Mouse (Mus musculus): ENCODE results near the gene Atp6v1b1. TPM values are rescaled to one million over a fixed set of nuclear protein-coding genes. Genes with fewer than 3 reads are reported as not detected.

The Atp6v1b1 gene
- total RNA-seq (2018; cell fraction: chromatin; rRNA removed), result not detected
- total RNA-seq (2018; cell fraction: cytosol; rRNA removed), result not detected
- total RNA-seq (2018; cell fraction: nucleus; rRNA removed), result not detected
- not detected in 3 replicates for polyA plus RNA-seq (2018)

GRCm38 (mm10) chr6:83742761-83743160 lies at the start of gene Atp6v1b1:
Atp6v1b1 (plus strand) TSS chr6:83742990.
- Histone ChIP-seq H3K4me3 (ENCODE audit: inconsistent target) (no peak within 1 kb of the TSS), H3K36me3 (ENCODE audit: inconsistent target) (no peaks in the 10 kb centered on the region), H3K27ac (no peak within 1 kb of the TSS), H3K79me2 (ENCODE audit: inconsistent target) (no peaks in the 10 kb centered on the region)
- WGBS (ENCODE audit: missing documents), result 79% methylated on average over 5 of the region's 5 CpGs

GRCm38 (mm10) chr6:83693835-83694234 lies 49.0 kb upstream of the Atp6v1b1 start:
- WGBS (ENCODE audit: missing documents), result 0% methylated on average over 9 of the region's 9 CpGs
- H3K27ac ChIP-seq, result no peak overlapping the region
- H3K36me3 ChIP-seq (ENCODE audit: inconsistent target), result no peaks in the 10 kb centered on the region
- H3K4me3 ChIP-seq (ENCODE audit: inconsistent target), result no peak overlapping the region
- no peaks in the 10 kb centered on the region for H3K79me2 ChIP-seq (ENCODE audit: inconsistent target)

- 22% methylated on average over 3 of the region's 3 CpGs for WGBS (ENCODE audit: missing documents)
- Histone ChIP-seq H3K79me2 (ENCODE audit: inconsistent target) (no peaks in the 10 kb centered on the region), H3K27ac (no peak overlapping the region), H3K4me3 (ENCODE audit: inconsistent target) (no peak overlapping the region), H3K36me3 (ENCODE audit: inconsistent target) (no peaks in the 10 kb centered on the region)
These were observed 47.1 kb upstream of the Atp6v1b1 start for GRCm38 (mm10) chr6:83695731-83696130.

- H3K79me2 ChIP-seq (ENCODE audit: inconsistent target), result no peaks in the 10 kb centered on the region
- H3K4me3 ChIP-seq (ENCODE audit: inconsistent target), result no peak overlapping the region
- no peak overlapping the region for H3K27ac ChIP-seq
- no peaks in the 10 kb centered on the region for H3K36me3 ChIP-seq (ENCODE audit: inconsistent target)
- 2% methylated on average over 7 of the region's 7 CpGs for WGBS (ENCODE audit: missing documents)
These were observed 46.1 kb upstream of the Atp6v1b1 start for GRCm38 (mm10) chr6:83696684-83697083.

GRCm38 (mm10) chr6:83697932-83698331 lies 44.9 kb upstream of the Atp6v1b1 start:
- H3K79me2 ChIP-seq (ENCODE audit: inconsistent target), result no peaks in the 10 kb centered on the region
- H3K36me3 ChIP-seq (ENCODE audit: inconsistent target), result no peaks in the 10 kb centered on the region
- no peak overlapping the region for H3K4me3 ChIP-seq (ENCODE audit: inconsistent target)
- H3K27ac ChIP-seq, result no peak overlapping the region
- 10% methylated on average over 8 of the region's 8 CpGs for WGBS (ENCODE audit: missing documents)

GRCm38 (mm10) chr6:83699971-83700370 lies 42.8 kb upstream of the Atp6v1b1 start:
- Histone ChIP-seq H3K27ac (no peak overlapping the region), H3K36me3 (ENCODE audit: inconsistent target) (no peaks in the 10 kb centered on the region), H3K4me3 (ENCODE audit: inconsistent target) (no peak overlapping the region), H3K79me2 (ENCODE audit: inconsistent target) (no peaks in the 10 kb centered on the region)
- WGBS (ENCODE audit: missing documents), result 1% methylated on average over 5 of the region's 5 CpGs

GRCm38 (mm10) chr6:83701001-83701400 lies 41.8 kb upstream of the Atp6v1b1 start:
- Histone ChIP-seq H3K36me3 (ENCODE audit: inconsistent target) (no peaks in the 10 kb centered on the region), H3K79me2 (ENCODE audit: inconsistent target) (no peaks in the 10 kb centered on the region), H3K4me3 (ENCODE audit: inconsistent target) (no peak overlapping the region), H3K27ac (no peak overlapping the region)
- WGBS (ENCODE audit: missing documents), result 5% methylated on average over 11 of the region's 11 CpGs

- no peak overlapping the region for H3K27ac ChIP-seq
- no peaks in the 10 kb centered on the region for H3K79me2 ChIP-seq (ENCODE audit: inconsistent target)
- H3K36me3 ChIP-seq (ENCODE audit: inconsistent target), result no peaks in the 10 kb centered on the region
- no peak overlapping the region for H3K4me3 ChIP-seq (ENCODE audit: inconsistent target)
- 7% methylated on average over 53 of the region's 53 CpGs for WGBS (ENCODE audit: missing documents)
These were observed 40.4 kb upstream of the Atp6v1b1 start for GRCm38 (mm10) chr6:83702146-83702999.

GRCm38 (mm10) chr6:83703000-83703721 lies 39.6 kb upstream of the Atp6v1b1 start:
- H3K27ac ChIP-seq, result no peak overlapping the region
- H3K79me2 ChIP-seq (ENCODE audit: inconsistent target), result no peaks in the 10 kb centered on the region
- 5% methylated on average over 27 of the region's 27 CpGs for WGBS (ENCODE audit: missing documents)
- no peak overlapping the region for H3K4me3 ChIP-seq (ENCODE audit: inconsistent target)
- H3K36me3 ChIP-seq (ENCODE audit: inconsistent target), result no peaks in the 10 kb centered on the region

- no peaks in the 10 kb centered on the region for H3K36me3 ChIP-seq (ENCODE audit: inconsistent target)
- no peaks in the 10 kb centered on the region for H3K79me2 ChIP-seq (ENCODE audit: inconsistent target)
- WGBS (ENCODE audit: missing documents), result 5% methylated on average over 10 of the region's 10 CpGs
- H3K4me3 ChIP-seq (ENCODE audit: inconsistent target), result no peak overlapping the region
- H3K27ac ChIP-seq, result no peak overlapping the region
These were observed 39.1 kb upstream of the Atp6v1b1 start for GRCm38 (mm10) chr6:83703722-83704078.

- Histone ChIP-seq H3K79me2 (ENCODE audit: inconsistent target) (no peaks in the 10 kb centered on the region), H3K36me3 (ENCODE audit: inconsistent target) (no peaks in the 10 kb centered on the region), H3K4me3 (ENCODE audit: inconsistent target) (no peak overlapping the region), H3K27ac (no peak overlapping the region)
- WGBS (ENCODE audit: missing documents), result 29% methylated on average over 1 of the region's 1 CpGs
These were observed 38.5 kb upstream of the Atp6v1b1 start for GRCm38 (mm10) chr6:83704294-83704693.

- Histone ChIP-seq H3K79me2 (ENCODE audit: inconsistent target) (no peaks in the 10 kb centered on the region), H3K36me3 (ENCODE audit: inconsistent target) (no peaks in the 10 kb centered on the region), H3K27ac (no peak overlapping the region), H3K4me3 (ENCODE audit: inconsistent target) (no peak overlapping the region)
- WGBS (ENCODE audit: missing documents), result 31% methylated on average over 5 of the region's 5 CpGs
These were observed 38.1 kb upstream of the Atp6v1b1 start for GRCm38 (mm10) chr6:83704701-83705100.

- Histone ChIP-seq H3K4me3 (ENCODE audit: inconsistent target) (no peak overlapping the region), H3K36me3 (ENCODE audit: inconsistent target) (no peaks in the 10 kb centered on the region), H3K27ac (no peak overlapping the region), H3K79me2 (ENCODE audit: inconsistent target) (no peaks in the 10 kb centered on the region)
- 15% methylated on average over 6 of the region's 6 CpGs for WGBS (ENCODE audit: missing documents)
These were observed 34.9 kb upstream of the Atp6v1b1 start for GRCm38 (mm10) chr6:83707738-83708510.

- no peak overlapping the region for H3K4me3 ChIP-seq (ENCODE audit: inconsistent target)
- H3K27ac ChIP-seq, result no peak overlapping the region
- no peaks in the 10 kb centered on the region for H3K36me3 ChIP-seq (ENCODE audit: inconsistent target)
- WGBS (ENCODE audit: missing documents), result 4% methylated on average over 32 of the region's 32 CpGs
- H3K79me2 ChIP-seq (ENCODE audit: inconsistent target), result no peaks in the 10 kb centered on the region
These were observed 32.3 kb upstream of the Atp6v1b1 start for GRCm38 (mm10) chr6:83710361-83711066.
